ENCODE assay signal across 14 mouse cellular contexts in genomic region chr13:72301841-72302240, GRCm38 (mm10).
DNase-seq lines count a peak whose midpoint lies in the region; ATAC-seq and TF ChIP-seq lines count a peak whose summit lies in the region.
"Had no signal": no experiment of that assay in that cellular context is flagged by ENCODE, and none has a peak within 500 bp of the region (broad histone marks: within the 10 kb centered on the region; RNA-seq: fewer than 3 reads in every experiment).

No protein-coding gene starts in this region.

- no peak overlapping the region for H3K27ac ChIP-seq in kidney, embryonic 15.5 days
- H3K27ac ChIP-seq in neural tube, embryonic 14.5 days (ENCODE audit: low read depth, low read length): no peak overlapping the region
- H3K27ac ChIP-seq: intestine, embryonic 15.5 days; macrophage had no signal

- H3K9ac ChIP-seq in kidney, embryonic 15.5 days: no peak overlapping the region
- no peak overlapping the region for H3K9ac ChIP-seq in neural tube, embryonic 14.5 days (replicated peaks; ENCODE audit: low read depth, low read length)
- H3K9ac ChIP-seq: intestine, embryonic 15.5 days had no signal

- no peak for ATAC-seq in kidney, embryonic 15.5 days (replicated peaks; ENCODE audit: low FRiP score)
- no peak for ATAC-seq in neural tube, embryonic 14.5 days (ENCODE audit: low read depth)
- ATAC-seq: intestine, embryonic 15.5 days had no signal

- 0 out of 2 replicates have a peak, but pooled peaks have one; percentile 10 for TF ChIP-seq POLR2A in lung, adult 2 months (IDR thresholded peaks at IDR 0.05; ENCODE audit: borderline replicate concordance, extremely low read depth, low read depth, low read length)

- WGBS in kidney, embryonic 15.5 days: 57% methylated on average over 15 of the region's 15 CpGs
- 28% methylated on average over 15 of the region's 15 CpGs for WGBS in lung, adult 2 months
- 53% methylated on average over 15 of the region's 15 CpGs for WGBS in neural tube, embryonic 14.5 days

- no peaks in the 10 kb centered on the region for H3K9me3 ChIP-seq in kidney, embryonic 15.5 days (replicated peaks)
- no peaks in the 10 kb centered on the region for H3K9me3 ChIP-seq in neural tube, embryonic 14.5 days (ENCODE audit: control insufficient read depth, low read length)
- H3K9me3 ChIP-seq: intestine, embryonic 15.5 days had no signal

- peak overlapping the region; percentile 34 for H3K4me2 ChIP-seq in kidney, embryonic 15.5 days
- peak overlapping the region; percentile 16; the same call in 1 of the 2 replicates for H3K4me2 ChIP-seq in neural tube, embryonic 14.5 days (ENCODE audit: low read depth, low read length)
- H3K4me2 ChIP-seq: intestine, embryonic 15.5 days had no signal

- H3K4me1 ChIP-seq in kidney, embryonic 15.5 days: peaks cover 15% of the 10 kb centered on the region; the same call in 1 of the 2 replicates
- H3K4me1 ChIP-seq in lung, adult 2 months (ENCODE audit: control insufficient read depth, insufficient read depth, low read length): no peaks in the 10 kb centered on the region
- peaks cover 10% of the 10 kb centered on the region for H3K4me1 ChIP-seq in neural tube, embryonic 14.5 days (ENCODE audit: control insufficient read depth, insufficient read depth, low read length)

- H3K36me3 ChIP-seq in kidney, embryonic 15.5 days: no peaks in the 10 kb centered on the region
- H3K36me3 ChIP-seq in neural tube, embryonic 14.5 days (ENCODE audit: control insufficient read depth, insufficient read depth, low read length): no peaks in the 10 kb centered on the region
- H3K36me3 ChIP-seq: intestine, embryonic 15.5 days had no signal

- H3K4me3 ChIP-seq in kidney, embryonic 15.5 days (replicated peaks): 0 out of 2 replicates have a peak overlapping the region, but pooled peaks have one; percentile 2
- peak overlapping the region; percentile 62 for H3K4me3 ChIP-seq in lung, adult 2 months (replicated peaks; ENCODE audit: extremely low read depth, low read depth, low read length)
- H3K4me3 ChIP-seq in neural tube, embryonic 14.5 days (ENCODE audit: low read depth, low read length): no peak overlapping the region
- H3K4me3 ChIP-seq: intestine, embryonic 15.5 days had no signal

- DNase-seq in cerebellum, postnatal 10 days: peak; percentile 28 to 42
- DNase-seq in cerebellum, adult 9-11 months: no peak
- DNase-seq in kidney, postnatal 10 days: no peak
- DNase-seq in lung, adult 2 months: peak; percentile 26
- no peak for DNase-seq in layer of hippocampus, adult 9-11 months
- DNase-seq in cerebellum, adult 11-12 months: no peak
- DNase-seq: adrenal gland, adult 2 months; cerebellum, adult 11 months; gastrocnemius, postnatal 10 days; spleen, adult 18-20 months had no signal

- H3K27me3 ChIP-seq in kidney, embryonic 15.5 days: peaks cover 31% of the 10 kb centered on the region
- H3K27me3 ChIP-seq in neural tube, embryonic 14.5 days (ENCODE audit: control insufficient read depth, insufficient read depth, low read length): peaks cover 6% of the 10 kb centered on the region

- TF ChIP-seq CTCF in lung, adult 2 months (IDR thresholded peaks at IDR 0.05; ENCODE audit: insufficient read depth, low read length): no peak

Comparison
In these comparisons a context has a peak if more than half of its experiments do, and no peak if none do; other contexts are left out.
1. DNase-seq: peak in cerebellum, postnatal 10 days (2 of 2) and lung, adult 2 months (single experiment); none in cerebellum, adult 9-11 months (single experiment), kidney, postnatal 10 days (single experiment), layer of hippocampus, adult 9-11 months (single experiment) and cerebellum, adult 11-12 months (single experiment).